Mouse (Mus musculus) kidney, postnatal 0 days (tissue): ENCODE results near the gene Tspan5. TPM values are rescaled to one million over a fixed set of nuclear protein-coding genes. Genes with fewer than 3 reads are reported as not detected.

Experiments
- ATAC-seq: fragments of 200-750 bp; cut with Nextera tagmentation; replicated peaks from 2 replicates; pipeline ENCODE4 v1.8.0; 2017; ENCODE audit warnings: low read depth, moderate number of reproducible peaks, moderate TSS enrichment, moderate library complexity; ENCODE audit not compliant: low FRiP score
- DNase-seq: peaks from one replicate; pipeline ENCODE4 v3.0.0-alpha.2; 2016; ENCODE audit warnings: low spot score
- H3K27ac ChIP-seq: fragments of 300-500 bp; sonication (generic); 2 replicates; pipeline ENCODE4 v1.5.1; 2014; ENCODE audit warnings: mild to moderate bottlenecking
- H3K27me3 ChIP-seq: fragments of 300-500 bp; sonication (generic); 2 replicates; pipeline ENCODE4 v1.6.1; 2014; ENCODE audit warnings: low read length, mixed read lengths; ENCODE audit not compliant: insufficient read depth
- H3K36me3 ChIP-seq: fragments of 300-500 bp; sonication (generic); 2 replicates; pipeline ENCODE4 v1.6.1; 2014; ENCODE audit warnings: low read length, mixed read lengths; ENCODE audit not compliant: insufficient read depth
- H3K4me1 ChIP-seq: fragments of 300-500 bp; sonication (generic); replicated peaks from 2 replicates; pipeline ENCODE4 v1.6.1; 2014; ENCODE audit warnings: antibody characterized with exemption, low read length, mixed read lengths; ENCODE audit not compliant: insufficient read depth
- H3K4me2 ChIP-seq: fragments of 300-500 bp; sonication (generic); 2 replicates; pipeline ENCODE4 v1.6.1; 2014; ENCODE audit warnings: mild to moderate bottlenecking, low read length, moderate library complexity, mixed read lengths
- H3K4me3 ChIP-seq: fragments of 300-500 bp; sonication (generic); replicated peaks from 2 replicates; pipeline ENCODE4 v1.5.1; 2014; ENCODE audit warnings: low read depth, low read length
- H3K9ac ChIP-seq: fragments of 300-500 bp; sonication (generic); 2 replicates; pipeline ENCODE4 v1.6.1; 2014; ENCODE audit warnings: low read depth, low read length
- H3K9me3 ChIP-seq: fragments of 300-500 bp; sonication (generic); replicated peaks from 2 replicates; pipeline ENCODE4 v1.6.1; 2016; ENCODE audit warnings: low read length, inconsistent platforms, mixed read lengths
- CTCF ChIP-seq: IDR thresholded peaks from 2 replicates; pipeline ENCODE4 v1.5.1; 2016; ENCODE audit warnings: antibody characterized with exemption, low read depth, mild to moderate bottlenecking, moderate library complexity
- WGBS: fragments of 180-500 bp; shearing (Covaris S2); extraction: QIAGEN DNeasy Blood & Tissue Kit; methylation state at CpG from one replicate; pipeline ENCODE4 v1.1.7; 2014; 5-methylcytosine and 5-hydroxymethylcytosine counted together
- polyA plus RNA-seq: library from polyadenylated mRNA; unstranded; fragments of >200 nt; fragmentation: Nextera tagmentation; extraction: Ambion mirVana; gene quantifications from 2 replicates; pipeline ENCODE4 v1.2.1, GENCODE M21; 2015

Gene Tspan5
- polyA plus RNA-seq, 1 experiment from 2014 or later = 19.0 TPM

- ATAC-seq (no peak), DNase-seq (no peak)
- Histone ChIP-seq H3K36me3 (no peaks in the 10 kb centered on the region), H3K9ac (no peak overlapping the region), H3K4me2 (no peak overlapping the region), H3K4me1 (no peaks in the 10 kb centered on the region), H3K4me3 (no peak overlapping the region), H3K27ac (no peak overlapping the region), H3K27me3 (no peaks in the 10 kb centered on the region), H3K9me3 (no peaks in the 10 kb centered on the region)
- no peak for TF ChIP-seq CTCF
- WGBS = 86% methylated on average over 5 of the region's 5 CpGs
Observed at GRCm38 (mm10) chr3:138841288-138841687, 99.3 kb downstream of the Tspan5 start.

GRCm38 (mm10) chr3:138843180-138843579, 101.2 kb downstream of the Tspan5 start:
- WGBS = 80% methylated on average over 2 of the region's 2 CpGs
- ATAC-seq (no peak), DNase-seq (peak; percentile 39)
- Histone ChIP-seq H3K4me1 (no peaks in the 10 kb centered on the region), H3K9me3 (no peaks in the 10 kb centered on the region), H3K27ac (no peak overlapping the region), H3K36me3 (no peaks in the 10 kb centered on the region), H3K4me3 (no peak overlapping the region), H3K27me3 (no peaks in the 10 kb centered on the region), H3K9ac (no peak overlapping the region), H3K4me2 (no peak overlapping the region)
- no peak for TF ChIP-seq CTCF

GRCm38 (mm10) chr3:138843641-138844040, 101.6 kb downstream of the Tspan5 start:
- Histone ChIP-seq H3K27me3 (no peaks in the 10 kb centered on the region), H3K4me1 (no peaks in the 10 kb centered on the region), H3K9me3 (no peaks in the 10 kb centered on the region), H3K4me2 (no peak overlapping the region), H3K27ac (no peak overlapping the region), H3K36me3 (no peaks in the 10 kb centered on the region), H3K4me3 (no peak overlapping the region), H3K9ac (no peak overlapping the region)
- no peak for ATAC-seq
- TF ChIP-seq CTCF = no peak
- WGBS = 90% methylated on average over 5 of the region's 5 CpGs
- DNase-seq = no peak

- Histone ChIP-seq H3K9ac (no peak overlapping the region), H3K27me3 (no peaks in the 10 kb centered on the region), H3K36me3 (no peaks in the 10 kb centered on the region), H3K4me2 (no peak overlapping the region), H3K9me3 (no peaks in the 10 kb centered on the region), H3K4me1 (no peaks in the 10 kb centered on the region), H3K4me3 (no peak overlapping the region), H3K27ac (no peak overlapping the region)
- ATAC-seq (no peak), DNase-seq (no peak)
- WGBS = 89% methylated on average over 1 of the region's 1 CpGs
- TF ChIP-seq CTCF = no peak
Observed at GRCm38 (mm10) chr3:138845820-138846219, 103.8 kb downstream of the Tspan5 start.

- Histone ChIP-seq H3K4me1 (peaks cover under 1% of the 10 kb centered on the region; the same call in 1 of the 2 replicates), H3K4me3 (no peak overlapping the region), H3K4me2 (no peak overlapping the region), H3K9ac (no peak overlapping the region), H3K36me3 (no peaks in the 10 kb centered on the region), H3K9me3 (no peaks in the 10 kb centered on the region), H3K27ac (no peak overlapping the region), H3K27me3 (no peaks in the 10 kb centered on the region)
- no peak for DNase-seq
- no peak for ATAC-seq
- 91% methylated on average over 3 of the region's 3 CpGs for WGBS
- no peak for TF ChIP-seq CTCF
Observed at GRCm38 (mm10) chr3:138847809-138848208, 105.8 kb downstream of the Tspan5 start.

- ATAC-seq (no peak), DNase-seq (no peak)
- no peak for TF ChIP-seq CTCF
- no peak overlapping the region for H3K9ac ChIP-seq
- peaks cover 6% of the 10 kb centered on the region; the same call in 1 of the 2 replicates for H3K4me1 ChIP-seq
- no peaks in the 10 kb centered on the region for H3K36me3 ChIP-seq
- H3K4me2 ChIP-seq = no peak overlapping the region
- no peak overlapping the region for H3K4me3 ChIP-seq
- no peaks in the 10 kb centered on the region for H3K27me3 ChIP-seq
- no peaks in the 10 kb centered on the region for H3K9me3 ChIP-seq
- no peak overlapping the region for H3K27ac ChIP-seq
- 55% methylated on average over 11 of the region's 11 CpGs for WGBS
Observed at GRCm38 (mm10) chr3:138849755-138850301, 107.8 kb downstream of the Tspan5 start.

- H3K4me1 ChIP-seq = peaks cover 7% of the 10 kb centered on the region; the same call in 1 of the 2 replicates
- DNase-seq (no peak), ATAC-seq (no peak)
- no peak for TF ChIP-seq CTCF
- no peak overlapping the region for H3K4me2 ChIP-seq
- no peak overlapping the region for H3K4me3 ChIP-seq
- no peaks in the 10 kb centered on the region for H3K36me3 ChIP-seq
- H3K9me3 ChIP-seq = no peaks in the 10 kb centered on the region
- no peaks in the 10 kb centered on the region for H3K27me3 ChIP-seq
- WGBS = 68% methylated on average over 8 of the region's 8 CpGs
- H3K9ac ChIP-seq = no peak overlapping the region
- no peak overlapping the region for H3K27ac ChIP-seq
Observed at GRCm38 (mm10) chr3:138851876-138852275, 109.9 kb downstream of the Tspan5 start.
